Mouse (Mus musculus) liver, postnatal 0 days (tissue): ENCODE measurements around the gene 1700003E16Rik. TPM values are rescaled to one million over a fixed set of nuclear protein-coding genes. Genes with fewer than 3 reads are reported as not detected.
A peak's percentile ranks its signal among the peaks of the same experiment; 100 is the strongest.

Source experiments
- ATAC-seq: fragments of 200-750 bp; cut with Nextera tagmentation; 2 replicates; pipeline ENCODE4 v1.8.0; 2017; ENCODE audit warnings: mild to moderate bottlenecking, moderate library complexity
- DNase-seq: peaks from one replicate; pipeline ENCODE4 v3.0.0-alpha.2; 2016
- H3K27ac ChIP-seq: fragments of 300-500 bp; sonication (generic); 2 replicates; pipeline ENCODE4 v1.5.1; 2014; ENCODE audit warnings: antibody characterized with exemption, moderate library complexity, mild to moderate bottlenecking, low read depth
- H3K27me3 ChIP-seq: fragments of 300-500 bp; sonication (generic); 2 replicates; pipeline ENCODE4 v1.6.1; 2014; ENCODE audit warnings: low read length, control low read depth, mixed read lengths; ENCODE audit not compliant: insufficient read depth
- H3K36me3 ChIP-seq: fragments of 300-500 bp; sonication (generic); replicated peaks from 2 replicates; pipeline ENCODE4 v1.6.1; 2014; ENCODE audit warnings: mild to moderate bottlenecking, control low read depth, low read length, moderate library complexity, mixed read lengths; ENCODE audit not compliant: insufficient read depth
- H3K4me1 ChIP-seq: fragments of 300-500 bp; sonication (generic); 2 replicates; pipeline ENCODE4 v1.6.1; 2014; ENCODE audit warnings: antibody characterized with exemption, mild to moderate bottlenecking, control low read depth; ENCODE audit not compliant: insufficient read depth
- H3K4me2 ChIP-seq: fragments of 300-500 bp; sonication (generic); 2 replicates; pipeline ENCODE4 v1.6.1; 2014; ENCODE audit warnings: low read depth, mild to moderate bottlenecking, low read length, moderate library complexity, mixed read lengths
- H3K4me3 ChIP-seq: fragments of 300-500 bp; sonication (generic); 2 replicates; pipeline ENCODE4 v1.5.1; 2014; ENCODE audit warnings: low read depth, low read length
- H3K9ac ChIP-seq: fragments of 300-500 bp; sonication (generic); replicated peaks from 2 replicates; pipeline ENCODE4 v1.6.1; 2014; ENCODE audit warnings: mild to moderate bottlenecking, moderate library complexity
- H3K9me3 ChIP-seq: fragments of 300-500 bp; sonication (generic); 2 replicates; pipeline ENCODE4 v1.6.1; 2016; ENCODE audit warnings: mild to moderate bottlenecking, control low read depth, low read length, mixed read lengths
- CTCF ChIP-seq: sonication (generic); IDR thresholded peaks from 2 replicates; pipeline ENCODE4 v1.5.1; 2016; ENCODE audit warnings: antibody characterized with exemption, low read depth
- EP300 ChIP-seq: IDR thresholded peaks from 2 replicates; pipeline ENCODE4 v1.6.1; 2016; ENCODE audit warnings: antibody characterized with exemption, low read depth, mild to moderate bottlenecking
- WGBS: fragments of 180-500 bp; shearing (Covaris S2); extraction: QIAGEN DNeasy Blood & Tissue Kit; methylation state at CpG from one replicate; pipeline ENCODE4 v1.1.7; 2014; ENCODE audit not compliant: insufficient replicate concordance; 5-methylcytosine and 5-hydroxymethylcytosine counted together
- polyA plus RNA-seq: library from polyadenylated mRNA; unstranded; fragments of >200 nt; fragmentation: Nextera tagmentation; extraction: Ambion mirVana; gene quantifications from 2 replicates; pipeline ENCODE4 v1.2.1, GENCODE M21; 2015

1700003E16Rik gene
- polyA plus RNA-seq, 1 experiment from 2014 or later, result 0.25 TPM

GRCm38 (mm10) chr6:83136291-83136880, 19.8 kb upstream of the 1700003E16Rik start:
- no peak for DNase-seq
- H3K27ac ChIP-seq, result peak overlapping the region; percentile 86
- WGBS, result 29% methylated on average over 5 of the region's 5 CpGs

GRCm38 (mm10) chr6:83136881-83137575, 19.2 kb upstream of the 1700003E16Rik start:
- Histone ChIP-seq H3K27ac (peak overlapping the region; percentile 86), H3K27me3 (no peaks in the 10 kb centered on the region)
- peak; percentile 55 for DNase-seq

More at GRCm38 (mm10) chr6:83136291-83136880, 19.8 kb upstream of the 1700003E16Rik start:
- Histone ChIP-seq H3K27me3 (no peaks in the 10 kb centered on the region), H3K4me3 (peak overlapping the region; percentile 56), H3K4me1 (peaks cover 40% of the 10 kb centered on the region), H3K4me2 (peak overlapping the region; percentile 87), H3K9ac (peak overlapping the region; percentile 75), H3K36me3 (no peaks in the 10 kb centered on the region), H3K9me3 (no peaks in the 10 kb centered on the region)
- TF ChIP-seq CTCF (no peak), EP300 (no peak)
- no peak for ATAC-seq

GRCm38 (mm10) chr6:83137576-83137950, 18.6 kb upstream of the 1700003E16Rik start:
- no peaks in the 10 kb centered on the region for H3K9me3 ChIP-seq
- peaks cover 43% of the 10 kb centered on the region for H3K4me1 ChIP-seq
- H3K27me3 ChIP-seq, result 0 out of 2 replicates have a peak, but pooled peaks cover 5% of the 10 kb centered on the region
- peak overlapping the region; percentile 86 for H3K27ac ChIP-seq
- WGBS, result under 1% methylated on average over 12 of the region's 12 CpGs
- peak overlapping the region; percentile 56 for H3K4me3 ChIP-seq
- peak; percentile 75 for ATAC-seq
- H3K4me2 ChIP-seq, result peak overlapping the region; percentile 87
- TF ChIP-seq EP300 (no peak), CTCF (no peak)
- no peaks in the 10 kb centered on the region for H3K36me3 ChIP-seq
- H3K9ac ChIP-seq, result peak overlapping the region; percentile 75
- DNase-seq, result peak; percentile 83

More at GRCm38 (mm10) chr6:83136881-83137575, 19.2 kb upstream of the 1700003E16Rik start:
- 2% methylated on average over 23 of the region's 26 CpGs for WGBS
- Histone ChIP-seq H3K4me3 (peak overlapping the region; percentile 56), H3K4me1 (peaks cover 40% of the 10 kb centered on the region), H3K4me2 (peak overlapping the region; percentile 87), H3K9ac (peak overlapping the region; percentile 75), H3K36me3 (no peaks in the 10 kb centered on the region), H3K9me3 (no peaks in the 10 kb centered on the region)
- ATAC-seq, result peak; percentile 43
- TF ChIP-seq CTCF, result no peak
- TF ChIP-seq EP300, result no peak

- peak; percentile 22; the same call in 1 of the 2 replicates for TF ChIP-seq CTCF
- no peak for TF ChIP-seq EP300
- Histone ChIP-seq H3K4me2 (peak overlapping the region; percentile 87), H3K27me3 (0 out of 2 replicates have a peak, but pooled peaks cover 5% of the 10 kb centered on the region), H3K4me1 (peaks cover 43% of the 10 kb centered on the region), H3K9me3 (no peaks in the 10 kb centered on the region), H3K9ac (peak overlapping the region; percentile 75), H3K4me3 (peak overlapping the region; percentile 56), H3K36me3 (no peaks in the 10 kb centered on the region), H3K27ac (peak overlapping the region; percentile 86)
- 4% methylated on average over 11 of the region's 11 CpGs for WGBS
- ATAC-seq, result peak; percentile 43; the same call in 1 of the 2 replicates
- no peak for DNase-seq
Measured at GRCm38 (mm10) chr6:83138056-83138455, 18.1 kb upstream of the 1700003E16Rik start.

GRCm38 (mm10) chr6:83140044-83140443, 16.2 kb upstream of the 1700003E16Rik start:
- TF ChIP-seq CTCF (no peak), EP300 (no peak)
- 84% methylated on average over 8 of the region's 8 CpGs for WGBS
- Histone ChIP-seq H3K4me1 (peaks cover 36% of the 10 kb centered on the region), H3K27ac (no peak overlapping the region), H3K4me2 (no peak overlapping the region), H3K9ac (no peak overlapping the region), H3K4me3 (no peak overlapping the region), H3K36me3 (no peaks in the 10 kb centered on the region), H3K9me3 (no peaks in the 10 kb centered on the region), H3K27me3 (0 out of 2 replicates have a peak, but pooled peaks cover 5% of the 10 kb centered on the region)
- DNase-seq, result no peak
- no peak for ATAC-seq

- H3K9me3 ChIP-seq, result no peaks in the 10 kb centered on the region
Measured at GRCm38 (mm10) chr6:83141636-83142035, 14.6 kb upstream of the 1700003E16Rik start.

More at GRCm38 (mm10) chr6:83141636-83142035, 14.6 kb upstream of the 1700003E16Rik start:
- no peak overlapping the region for H3K27ac ChIP-seq
- 59% methylated on average over 4 of the region's 4 CpGs for WGBS
- TF ChIP-seq EP300 (no peak), CTCF (no peak)
- no peak overlapping the region for H3K4me2 ChIP-seq
- peaks cover 24% of the 10 kb centered on the region for H3K4me1 ChIP-seq
- H3K4me3 ChIP-seq, result no peak overlapping the region
- DNase-seq, result no peak
- no peaks in the 10 kb centered on the region for H3K36me3 ChIP-seq
- H3K9ac ChIP-seq, result no peak overlapping the region
- ATAC-seq, result no peak
- H3K27me3 ChIP-seq, result 0 out of 2 replicates have a peak, but pooled peaks cover 5% of the 10 kb centered on the region
